Mouse (Mus musculus) heart, embryonic 14.5 days (tissue): ENCODE results near the gene Tfcp2. TPM values are rescaled to one million over a fixed set of nuclear protein-coding genes. Genes with fewer than 3 reads are reported as not detected.
"Not testable (repeated sequence)": the region's sequence is repeated elsewhere in the genome, so short reads cannot be mapped to it uniquely, and the experiment has no call there.

Experiments
- ATAC-seq: fragments of 200-750 bp; cut with Nextera tagmentation; 2 replicates; pipeline ENCODE4 v1.8.0; 2017; ENCODE audit warnings: low read depth, moderate TSS enrichment; ENCODE audit not compliant: insufficient number of reproducible peaks, insufficient read depth, low FRiP score
- H3K27ac ChIP-seq, 2 experiments: fragments of 200-500 bp in 1 of 2; fragments of 300-500 bp in 1 of 2; sonication (generic) in 1 of 2; replicated peaks in 1 of 2; 2 replicates each; pipeline ENCODE4 v1.5.1; 2012 to 2014; ENCODE audit warnings: low read depth in 2 of 2, low read length in 2 of 2, control low read depth in 1 of 2, mild to moderate bottlenecking in 1 of 2, mixed read lengths in 1 of 2; ENCODE audit not compliant: control insufficient read depth in 1 of 2, insufficient read depth in 1 of 2
- H3K27me3 ChIP-seq: fragments of 300-500 bp; sonication (generic); 2 replicates; pipeline ENCODE4 v1.6.1; 2014; ENCODE audit warnings: mild to moderate bottlenecking, low read length, control low read depth; ENCODE audit not compliant: control insufficient read depth, insufficient read depth
- H3K36me3 ChIP-seq: fragments of 300-500 bp; sonication (generic); 2 replicates; pipeline ENCODE4 v1.6.1; 2014; ENCODE audit warnings: mild to moderate bottlenecking, control low read depth, low read length, mixed read lengths; ENCODE audit not compliant: control insufficient read depth, insufficient read depth
- H3K4me1 ChIP-seq, 2 experiments: fragments of 200-500 bp in 1 of 2; fragments of 300-500 bp in 1 of 2; sonication (generic) in 1 of 2; 2 replicates each; pipeline ENCODE4 v1.6.1; 2012 to 2014; ENCODE audit warnings: low read length in 2 of 2, control low read depth in 1 of 2, mixed read lengths in 1 of 2; ENCODE audit not compliant: control insufficient read depth in 2 of 2, insufficient read depth in 2 of 2
- H3K4me2 ChIP-seq: fragments of 300-500 bp; sonication (generic); 2 replicates; pipeline ENCODE4 v1.6.1; 2014; ENCODE audit warnings: mild to moderate bottlenecking, low read length
- H3K4me3 ChIP-seq, 2 experiments: fragments of 200-500 bp in 1 of 2; fragments of 300-500 bp in 1 of 2; sonication (generic) in 1 of 2; 2 replicates each; pipeline ENCODE4 v1.5.1; 2012 to 2014; ENCODE audit warnings: low read length in 2 of 2, mild to moderate bottlenecking in 2 of 2, control low read depth in 1 of 2, low read depth in 1 of 2, moderate library complexity in 1 of 2; ENCODE audit not compliant: control insufficient read depth in 1 of 2, insufficient read depth in 1 of 2
- H3K9ac ChIP-seq: fragments of 300-500 bp; sonication (generic); 2 replicates; pipeline ENCODE4 v1.6.1; 2014; ENCODE audit warnings: mild to moderate bottlenecking, low read length
- H3K9me3 ChIP-seq: fragments of 300-500 bp; sonication (generic); 2 replicates; pipeline ENCODE4 v1.6.1; 2016; ENCODE audit warnings: low read length, control low read depth; ENCODE audit not compliant: control insufficient read depth
- WGBS: fragments of 180-500 bp; shearing (Covaris S2); extraction: QIAGEN DNeasy Blood & Tissue Kit; methylation state at CpG from one replicate; pipeline ENCODE4 v1.1.7; 2014; 5-methylcytosine and 5-hydroxymethylcytosine counted together
- polyA plus RNA-seq: library from polyadenylated mRNA; unstranded; fragments of >200 nt; fragmentation: Nextera tagmentation; extraction: Ambion mirVana; gene quantifications from 2 replicates; pipeline ENCODE4 v1.2.1, GENCODE M21; 2014

Gene Tfcp2
- polyA plus RNA-seq, 1 experiment from 2014 or later = 17.1 TPM

DNA sequence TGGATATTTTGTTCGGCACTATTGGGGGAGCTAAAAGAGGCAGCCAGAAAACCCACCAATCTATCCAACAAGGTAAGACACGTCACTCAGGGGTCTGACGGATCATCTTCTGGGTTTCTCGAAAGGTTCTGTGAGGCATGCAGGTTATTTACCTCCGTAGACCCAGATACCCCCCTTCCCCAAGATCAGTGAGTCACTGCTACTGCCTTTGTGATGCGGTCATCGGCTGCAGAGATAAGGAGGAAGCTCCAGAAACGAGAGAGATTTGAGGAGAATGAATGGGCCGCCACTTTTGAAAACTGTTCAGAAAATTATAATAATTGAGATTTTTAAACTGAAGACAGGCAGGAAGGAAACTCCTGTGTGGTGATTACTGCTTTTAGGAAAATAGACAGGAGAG, 4.6 kb upstream of the Tfcp2 start:
- Histone ChIP-seq H3K4me3 (no peak overlapping the region), H3K27me3 (no peaks in the 10 kb centered on the region), H3K36me3 (no peaks in the 10 kb centered on the region), H3K9me3 (no peaks in the 10 kb centered on the region), H3K9ac (no peak overlapping the region), H3K4me2 (no peak overlapping the region), H3K4me1 (peaks cover 8 to 15% of the 10 kb centered on the region in 2 experiments), H3K27ac (no peak overlapping the region)
- 62% methylated on average over 9 of the region's 9 CpGs for WGBS
- no peak for ATAC-seq

DNA sequence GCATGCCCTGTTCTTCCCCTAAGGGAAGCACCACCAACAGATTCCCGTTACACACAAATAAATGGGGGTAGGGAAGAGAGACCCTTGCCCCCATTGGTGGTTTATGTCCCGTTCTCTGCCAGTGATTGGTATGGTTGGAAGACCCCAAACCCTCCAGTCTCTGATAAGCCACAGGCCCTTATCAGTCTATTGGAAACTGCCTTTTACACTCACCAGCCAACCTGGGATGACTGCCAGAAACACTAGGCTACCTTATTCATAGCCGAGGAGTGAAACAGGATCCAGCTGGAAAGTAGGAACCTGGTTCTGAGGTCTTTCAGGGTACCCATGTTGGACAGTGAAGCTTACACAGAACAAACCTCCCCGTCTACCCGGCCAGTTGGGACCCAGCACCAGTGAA, 4.2 kb upstream of the Tfcp2 start:
- Histone ChIP-seq H3K9me3 (no peaks in the 10 kb centered on the region), H3K36me3 (no peaks in the 10 kb centered on the region), H3K9ac (no peak overlapping the region), H3K27ac (no peak overlapping the region), H3K27me3 (no peaks in the 10 kb centered on the region), H3K4me1 (peaks cover 8 to 16% of the 10 kb centered on the region in 2 experiments), H3K4me2 (no peak overlapping the region), H3K4me3 (no peak overlapping the region)
- 53% methylated on average over 5 of the region's 5 CpGs for WGBS
- no peak for ATAC-seq

DNA sequence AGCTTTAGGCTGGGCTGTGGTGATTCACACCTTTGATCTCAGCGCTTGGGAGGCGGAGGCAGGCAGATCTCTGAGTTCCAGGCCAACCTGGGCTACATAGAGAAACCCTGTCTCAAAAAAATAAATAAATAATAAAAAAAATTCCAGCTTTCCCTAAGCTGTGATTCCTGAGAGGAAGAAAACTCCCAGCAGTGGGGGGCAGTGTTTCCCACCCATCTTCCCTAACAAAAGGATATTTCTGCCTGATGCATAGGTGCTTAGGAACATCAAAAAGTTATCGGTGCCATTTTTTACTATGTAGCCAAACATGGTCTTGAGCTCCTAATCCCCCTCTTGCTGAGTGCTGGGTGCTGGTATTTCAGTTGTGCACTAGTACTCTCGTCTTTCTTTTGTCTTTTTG, 1.5 kb downstream of the Tfcp2 start:
- ATAC-seq = no peak
- WGBS = 86% methylated on average over 4 of the region's 4 CpGs
- Histone ChIP-seq H3K27me3 (no peaks in the 10 kb centered on the region), H3K4me2 (peak overlapping the region; percentile 94), H3K9me3 (no peaks in the 10 kb centered on the region), H3K4me1 (peaks cover 4 to 14% of the 10 kb centered on the region in 2 experiments), H3K4me3 (peak overlapping the region in 1 of 2 experiments; percentile 87; a peak in 1 of 4 replicates), H3K9ac (0 out of 2 replicates have a peak overlapping the region, but pooled peaks have one; percentile 93), H3K36me3 (peaks cover 12% of the 10 kb centered on the region; the same call in 1 of the 2 replicates), H3K27ac (no peak overlapping the region)

DNA sequence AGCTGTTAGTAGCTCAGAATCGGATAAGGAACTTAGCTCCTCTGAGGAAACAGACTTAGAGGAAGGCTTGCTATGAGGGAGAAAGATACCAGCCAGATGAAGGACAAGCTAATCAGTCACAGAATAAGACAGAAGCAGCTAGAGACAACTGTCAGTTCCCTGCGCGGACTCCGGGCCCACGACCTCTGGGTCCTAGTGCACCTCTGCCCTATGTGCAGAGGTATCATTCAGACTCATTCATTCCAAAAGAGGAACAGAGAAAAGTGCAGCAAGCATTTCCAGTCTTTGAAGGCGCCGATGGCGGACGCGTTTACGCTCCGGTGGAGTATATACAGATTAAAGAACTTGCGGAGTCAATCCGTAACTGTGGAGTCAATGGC, 8.2 kb downstream of the Tfcp2 start:
- H3K36me3 ChIP-seq = peaks cover 12% of the 10 kb centered on the region
- not testable (repeated sequence) for ATAC-seq

DNA sequence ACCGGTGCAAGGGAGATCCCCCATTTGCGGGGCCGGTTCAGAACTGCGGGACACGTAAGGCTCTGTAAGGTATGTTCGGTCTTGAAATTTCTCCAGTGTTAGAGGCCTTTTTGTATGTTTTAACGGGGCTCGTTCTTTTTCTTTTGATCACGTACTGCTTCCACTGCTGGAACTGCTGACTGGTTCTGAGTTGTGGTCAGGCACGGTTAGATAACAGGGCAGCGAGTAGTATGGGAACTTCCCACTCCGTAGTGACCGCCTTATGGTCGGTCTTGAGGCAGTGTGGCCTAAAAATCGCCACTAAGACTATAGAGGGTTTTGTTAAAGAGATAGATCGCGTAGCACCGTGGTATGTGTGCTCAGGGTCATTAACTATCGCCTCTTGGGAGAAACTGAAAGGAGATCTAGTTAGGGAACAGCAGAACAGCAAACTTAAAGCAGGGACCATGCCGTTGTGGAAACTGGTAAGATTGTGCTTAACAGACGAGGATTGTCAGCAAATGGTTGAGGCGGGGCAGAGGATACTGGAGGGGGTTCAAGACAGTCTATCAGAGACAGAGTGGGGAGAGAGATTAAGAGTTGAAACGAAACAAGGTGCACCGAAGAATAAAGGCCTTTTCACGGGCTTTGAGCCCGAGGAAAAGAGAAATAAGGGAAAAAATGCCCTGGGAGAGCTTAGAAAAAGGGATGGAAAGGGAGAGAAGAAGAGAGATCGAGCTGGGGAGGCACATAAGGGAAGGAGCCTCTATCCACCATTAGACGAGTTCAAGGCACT, 8.7 kb downstream of the Tfcp2 start:
- not testable (repeated sequence) for H3K9ac ChIP-seq, H3K36me3 ChIP-seq, H3K4me2 ChIP-seq, H3K27ac ChIP-seq, H3K4me3 ChIP-seq, ATAC-seq, H3K27me3 ChIP-seq, H3K4me1 ChIP-seq, H3K9me3 ChIP-seq
- WGBS = 96% methylated on average over 26 of the region's 28 CpGs

More for the DNA sequence above, 8.2 kb downstream of the Tfcp2 start:
- H3K4me3 ChIP-seq, H3K4me2 ChIP-seq, H3K27me3 ChIP-seq, H3K27ac ChIP-seq, H3K9me3 ChIP-seq, H3K9ac ChIP-seq, H3K4me1 ChIP-seq: not testable (repeated sequence)
- WGBS = 94% methylated on average over 14 of the region's 14 CpGs

DNA sequence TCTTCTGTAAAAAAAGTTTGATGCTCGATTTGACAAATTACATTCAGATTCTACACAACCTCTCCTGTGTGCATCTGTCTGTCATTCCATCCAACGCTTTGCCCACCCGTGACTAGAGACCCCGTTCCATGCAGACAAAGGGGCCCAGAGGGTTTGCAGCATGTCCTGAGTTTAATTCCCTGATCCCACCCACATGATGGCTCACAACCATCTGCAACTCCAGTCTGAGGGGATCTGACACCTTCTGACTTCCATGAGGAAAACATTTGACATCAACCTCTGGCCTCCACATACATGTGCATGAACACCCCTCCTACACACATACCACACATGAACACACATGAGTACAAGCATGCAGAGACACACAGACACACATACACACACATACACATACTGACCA, 10.4 kb downstream of the Tfcp2 start:
- Histone ChIP-seq H3K4me1 (peaks cover 0 to 4% of the 10 kb centered on the region in 2 experiments; a peak in 1 of 4 replicates), H3K27ac (no peak overlapping the region), H3K9ac (no peak overlapping the region), H3K4me3 (no peak overlapping the region), H3K36me3 (peaks cover 6% of the 10 kb centered on the region; the same call in 1 of the 2 replicates), H3K4me2 (no peak overlapping the region), H3K9me3 (no peaks in the 10 kb centered on the region), H3K27me3 (no peaks in the 10 kb centered on the region)
- WGBS = 89% methylated on average over 4 of the region's 4 CpGs
- ATAC-seq = no peak

DNA sequence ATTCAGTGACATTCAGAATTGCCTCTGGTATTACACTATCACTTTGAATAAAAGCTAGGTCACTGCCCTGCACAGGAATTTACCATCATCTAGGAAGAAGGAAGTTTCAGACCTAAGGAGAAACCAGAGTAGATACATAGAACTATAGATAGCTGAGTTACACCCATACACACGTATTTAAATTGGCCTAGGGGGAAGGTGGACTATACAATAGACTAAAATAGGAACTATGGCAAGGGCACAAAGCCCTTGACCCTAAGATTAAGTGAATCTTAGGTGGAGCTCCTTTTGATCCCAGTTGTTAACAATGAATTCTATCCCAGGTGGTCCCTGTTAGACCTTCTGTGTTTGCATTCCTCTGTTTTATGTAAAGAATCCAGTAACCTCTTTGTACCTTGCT, 10.8 kb downstream of the Tfcp2 start:
- not testable (repeated sequence) for H3K4me2 ChIP-seq, H3K9ac ChIP-seq, H3K4me1 ChIP-seq, H3K27me3 ChIP-seq, H3K4me3 ChIP-seq, H3K9me3 ChIP-seq, H3K36me3 ChIP-seq, ATAC-seq, H3K27ac ChIP-seq
- WGBS = 33% methylated on average over 1 of the region's 1 CpGs

DNA sequence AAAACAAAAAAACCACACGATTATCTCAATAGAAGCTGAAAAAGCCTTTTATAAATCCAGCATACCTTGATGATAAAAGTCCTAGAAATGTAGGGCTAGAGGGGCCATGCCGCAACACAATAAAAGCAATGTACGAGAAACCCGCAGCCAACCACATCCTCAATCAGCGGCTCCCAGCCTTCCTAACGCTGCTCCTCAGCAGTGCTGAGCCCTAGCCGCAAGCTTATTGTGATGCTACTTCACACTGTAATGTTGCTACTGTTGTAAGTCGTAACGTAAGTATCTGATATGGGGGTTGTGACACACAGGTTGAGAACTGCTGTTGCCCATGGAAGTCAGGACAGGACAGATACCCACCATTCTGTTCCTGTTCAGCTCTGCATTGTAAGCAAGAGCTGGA, 12.4 kb downstream of the Tfcp2 start:
- Histone ChIP-seq H3K36me3 (peaks cover 10% of the 10 kb centered on the region; the same call in 1 of the 2 replicates), H3K27me3 (no peaks in the 10 kb centered on the region), H3K9ac (no peak overlapping the region), H3K4me1 (peaks cover 0 to 4% of the 10 kb centered on the region in 2 experiments; a peak in 1 of 4 replicates), H3K4me2 (no peak overlapping the region), H3K4me3 (no peak overlapping the region), H3K27ac (no peak overlapping the region), H3K9me3 (no peaks in the 10 kb centered on the region)
- WGBS = 89% methylated on average over 9 of the region's 9 CpGs
- no peak for ATAC-seq
